8 mouse cellular contexts compared by ENCODE assay signal in the genomic region with DNA sequence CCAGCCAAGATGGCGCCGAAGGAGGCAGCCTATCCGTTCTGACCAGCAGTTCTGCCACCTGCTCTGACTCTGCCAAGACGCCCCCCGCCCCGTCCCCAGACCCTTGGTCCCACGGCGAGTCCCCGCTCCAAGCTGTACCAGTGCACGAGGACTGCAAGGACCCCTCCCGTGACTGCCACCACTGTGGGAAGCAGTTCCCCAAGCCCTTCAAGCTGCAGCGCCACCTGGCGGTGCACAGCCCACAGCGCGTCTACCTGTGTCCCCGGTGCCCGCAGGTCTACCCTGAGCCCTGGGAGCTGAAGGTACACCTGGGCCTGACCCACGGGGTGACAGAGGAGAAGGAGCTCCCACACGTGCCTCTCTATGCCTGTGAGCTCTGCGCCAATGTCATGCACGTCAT. TPM values are rescaled to one million over a fixed set of nuclear protein-coding genes. Genes with fewer than 3 reads are reported as not detected.
A peak's percentile ranks its signal among the peaks of the same experiment; 100 is the strongest.
DNase-seq lines count a peak whose midpoint lies in the region; ATAC-seq and TF ChIP-seq lines count a peak whose summit lies in the region.

No protein-coding gene starts in this region.

- peak overlapping the region; percentile 43; the same call in 1 of the 2 replicates for H3K9ac ChIP-seq in embryonic facial prominence, embryonic 12.5 days
- H3K9ac ChIP-seq in heart, embryonic 11.5 days (ENCODE audit: low read depth, low read length), result peak overlapping the region; percentile 70
- H3K9ac ChIP-seq in kidney, embryonic 15.5 days, result 0 out of 2 replicates have a peak overlapping the region, but pooled peaks have one; percentile 27
- H3K9ac ChIP-seq in liver, embryonic 11.5 days (ENCODE audit: low read depth, low read length), result peak overlapping the region; percentile 64
- H3K9ac ChIP-seq in stomach, embryonic 14.5 days (replicated peaks; ENCODE audit: low read depth, low read length), result no peak overlapping the region; the same call in 1 of the 2 replicates

- H3K79me2 ChIP-seq in myocyte (ENCODE audit: control insufficient read depth, insufficient read depth), result no peaks in the 10 kb centered on the region

- no peaks in the 10 kb centered on the region for H3K36me3 ChIP-seq in embryonic facial prominence, embryonic 12.5 days
- no peaks in the 10 kb centered on the region for H3K36me3 ChIP-seq in heart, embryonic 11.5 days (ENCODE audit: control insufficient read depth, insufficient read depth, low read length)
- no peaks in the 10 kb centered on the region for H3K36me3 ChIP-seq in kidney, embryonic 15.5 days
- no peaks in the 10 kb centered on the region for H3K36me3 ChIP-seq in liver, embryonic 11.5 days (ENCODE audit: control insufficient read depth, insufficient read depth, low read length)
- peaks cover 4% of the 10 kb centered on the region for H3K36me3 ChIP-seq in myocyte (ENCODE audit: control insufficient read depth, insufficient read depth)
- H3K36me3 ChIP-seq in stomach, embryonic 14.5 days (ENCODE audit: control insufficient read depth, insufficient read depth, low read length), result no peaks in the 10 kb centered on the region

- peaks cover 35% of the 10 kb centered on the region for H3K27me3 ChIP-seq in embryonic facial prominence, embryonic 12.5 days
- peaks cover 21% of the 10 kb centered on the region; the same call in 1 of the 2 replicates for H3K27me3 ChIP-seq in heart, embryonic 11.5 days (ENCODE audit: control insufficient read depth, insufficient read depth, low read length)
- H3K27me3 ChIP-seq in kidney, embryonic 15.5 days, result peaks cover 21% of the 10 kb centered on the region
- peaks cover 30% of the 10 kb centered on the region for H3K27me3 ChIP-seq in liver, embryonic 11.5 days (replicated peaks; ENCODE audit: control insufficient read depth, insufficient read depth, low read length)
- no peaks in the 10 kb centered on the region for H3K27me3 ChIP-seq in myocyte (ENCODE audit: control insufficient read depth, insufficient read depth, insufficient read length)
- H3K27me3 ChIP-seq in stomach, embryonic 14.5 days (ENCODE audit: control insufficient read depth, insufficient read depth, low read length), result no peaks in the 10 kb centered on the region

- H3K4me3 ChIP-seq in embryonic facial prominence, embryonic 12.5 days, result peak overlapping the region; percentile 39
- peak overlapping the region; percentile 49 for H3K4me3 ChIP-seq in heart, embryonic 11.5 days (ENCODE audit: low read depth, low read length)
- peak overlapping the region; percentile 43 for H3K4me3 ChIP-seq in kidney, embryonic 15.5 days (replicated peaks)
- peak overlapping the region; percentile 47 for H3K4me3 ChIP-seq in liver, embryonic 11.5 days (ENCODE audit: low read depth, low read length)
- H3K4me3 ChIP-seq in myocyte, result no peak overlapping the region
- peak overlapping the region; percentile 29 for H3K4me3 ChIP-seq in stomach, embryonic 14.5 days (ENCODE audit: low read depth, low read length)

- no peak overlapping the region for H3ac ChIP-seq in myocyte (ENCODE audit: control insufficient read depth, insufficient read length)

- H3K9me3 ChIP-seq in embryonic facial prominence, embryonic 12.5 days, result no peaks in the 10 kb centered on the region
- H3K9me3 ChIP-seq in heart, embryonic 11.5 days (replicated peaks; ENCODE audit: control insufficient read depth, low read length), result no peaks in the 10 kb centered on the region
- no peaks in the 10 kb centered on the region for H3K9me3 ChIP-seq in kidney, embryonic 15.5 days (replicated peaks)
- H3K9me3 ChIP-seq in liver, embryonic 11.5 days (ENCODE audit: control insufficient read depth, low read length), result no peaks in the 10 kb centered on the region
- no peaks in the 10 kb centered on the region for H3K9me3 ChIP-seq in stomach, embryonic 14.5 days (ENCODE audit: control insufficient read depth, low read depth, low read length)

- ATAC-seq in embryonic facial prominence, embryonic 12.5 days (ENCODE audit: insufficient number of reproducible peaks, insufficient read depth, low FRiP score, low TSS enrichment), result 0 out of 2 replicates have a peak, but pooled peaks have one; percentile 35
- peak; percentile 27; the same call in 1 of the 2 replicates for ATAC-seq in heart, embryonic 11.5 days (replicated peaks; ENCODE audit: insufficient number of reproducible peaks, low FRiP score, low TSS enrichment)
- peak; percentile 26; the same call in 1 of the 2 replicates for ATAC-seq in kidney, embryonic 15.5 days (replicated peaks; ENCODE audit: low FRiP score)
- ATAC-seq in liver, embryonic 11.5 days (replicated peaks; ENCODE audit: low FRiP score), result peak; percentile 52
- ATAC-seq in stomach, embryonic 14.5 days (ENCODE audit: insufficient number of reproducible peaks, insufficient read depth, low FRiP score, low read depth), result peak; percentile 57; the same call in 1 of the 2 replicates

- no peak for TF ChIP-seq POLR2A in myocyte (IDR thresholded peaks at IDR 0.05; ENCODE audit: insufficient read length, low read depth)

- H3K4me1 ChIP-seq in embryonic facial prominence, embryonic 12.5 days, result peaks cover 16% of the 10 kb centered on the region
- H3K4me1 ChIP-seq in heart, embryonic 11.5 days (ENCODE audit: control insufficient read depth, insufficient read depth, low read length), result peaks cover 19% of the 10 kb centered on the region
- H3K4me1 ChIP-seq in kidney, embryonic 15.5 days, result peaks cover 20% of the 10 kb centered on the region
- H3K4me1 ChIP-seq in liver, embryonic 11.5 days (replicated peaks; ENCODE audit: control insufficient read depth, insufficient read depth, low read length), result peaks cover 16% of the 10 kb centered on the region
- peaks cover 9% of the 10 kb centered on the region for H3K4me1 ChIP-seq in stomach, embryonic 14.5 days (ENCODE audit: control insufficient read depth, insufficient read depth, low read length)

- no peak overlapping the region for H3K27ac ChIP-seq in embryonic facial prominence, embryonic 12.5 days
- no peak overlapping the region for H3K27ac ChIP-seq in heart, embryonic 11.5 days (ENCODE audit: low read depth, low read length)
- no peak overlapping the region for H3K27ac ChIP-seq in kidney, embryonic 15.5 days
- no peak overlapping the region for H3K27ac ChIP-seq in liver, embryonic 11.5 days (ENCODE audit: low read depth, low read length)
- no peak overlapping the region for H3K27ac ChIP-seq in stomach, embryonic 14.5 days (ENCODE audit: low read length)

- 4% methylated on average over 21 of the region's 21 CpGs for WGBS in embryonic facial prominence, embryonic 12.5 days
- WGBS in heart, embryonic 11.5 days (ENCODE audit: insufficient replicate concordance), result 6% methylated on average over 21 of the region's 21 CpGs
- WGBS in kidney, embryonic 15.5 days, result 6% methylated on average over 21 of the region's 21 CpGs
- 4% methylated on average over 21 of the region's 21 CpGs for WGBS in liver, embryonic 11.5 days
- 4% methylated on average over 21 of the region's 21 CpGs for WGBS in stomach, embryonic 14.5 days

- DNase-seq in B cell, adult 2 months, result peak; percentile 87 to 89
- DNase-seq in adrenal gland, postnatal 25 days, result peak; percentile 81
- DNase-seq in liver, embryonic 11.5 days (ENCODE audit: low spot score), result peak; percentile 79

- H3K4me2 ChIP-seq in embryonic facial prominence, embryonic 12.5 days (replicated peaks), result peak overlapping the region; percentile 70
- peak overlapping the region; percentile 82 for H3K4me2 ChIP-seq in heart, embryonic 11.5 days
- H3K4me2 ChIP-seq in kidney, embryonic 15.5 days, result peak overlapping the region; percentile 72
- H3K4me2 ChIP-seq in liver, embryonic 11.5 days, result peak overlapping the region; percentile 64
- no peak overlapping the region for H3K4me2 ChIP-seq in myocyte (ENCODE audit: low read depth)
- H3K4me2 ChIP-seq in stomach, embryonic 14.5 days (replicated peaks; ENCODE audit: low read depth, low read length), result peak overlapping the region; percentile 70

TF ChIP-seq in myocyte, 11 proteins besides CTCF, POLR2A, EP300 and RAD21:
- TF ChIP-seq POLR2AphosphoS2 (IDR thresholded peaks at IDR 0.05; ENCODE audit: insufficient read length, low read depth) (peak; percentile 71), MYOD1 (IDR thresholded peaks at IDR 0.05; ENCODE audit: control insufficient read depth in 1 of 3, insufficient read length in 2 of 3, low read depth in 2 of 3) (no peak)

RNA-seq across cellular contexts. Expression of a gene that starts 12.5 kb away (rescaled TPM):
- 17.8 and 22.4 TPM in 2 replicates for total RNA-seq in adrenal gland, postnatal 25 days (2021)
- polyA plus RNA-seq in embryonic facial prominence, embryonic 12.5 days (2016; fragmentation: Nextera tagmentation; extraction: Ambion mirVana), result 2.1 and 2.8 TPM in 2 replicates
- 6.9 and 7.9 TPM in 2 replicates for polyA plus RNA-seq in heart, embryonic 11.5 days (2014; fragmentation: Nextera tagmentation; extraction: Ambion mirVana)
- polyA plus RNA-seq in kidney, embryonic 15.5 days (2015; fragmentation: Nextera tagmentation; extraction: Ambion mirVana), result 2.2 and 2.4 TPM in 2 replicates
- polyA plus RNA-seq in liver, embryonic 11.5 days (2014; fragmentation: Nextera tagmentation; extraction: Ambion mirVana), result 22.7 and 26.5 TPM in 2 replicates
- polyA plus RNA-seq in myocyte (2012; fragmentation: generic; extraction: Trizol), result 22.6 TPM
- 3.1 TPM in 2 replicates for polyA plus RNA-seq in stomach, embryonic 14.5 days (2014; fragmentation: Nextera tagmentation; extraction: Ambion mirVana)
